Mouse (Mus musculus) forelimb bud, embryonic 11.5 days (tissue): Measurements from ENCODE around the gene Spg20.

Experiments
- DNase-seq: peaks from one replicate; pipeline ENCODE4 v3.0.0-alpha.2; 2012; ENCODE audit warnings: low read depth, low spot score

Spg20 gene

GRCm38 (mm10) chr3:55147156-55147555, 35.2 kb downstream of the Spg20 start:
- no peak for DNase-seq

GRCm38 (mm10) chr3:55148091-55148490, 36.2 kb downstream of the Spg20 start:
- peak; percentile 27 for DNase-seq

- DNase-seq = peak; percentile 67
Observed at GRCm38 (mm10) chr3:55151656-55152433, 39.9 kb downstream of the Spg20 start.

- peak; percentile 61 for DNase-seq
Observed at GRCm38 (mm10) chr3:55152673-55153334, 40.9 kb downstream of the Spg20 start.

GRCm38 (mm10) chr3:55154163-55154562, 42.3 kb downstream of the Spg20 start:
- DNase-seq = no peak

- no peak for DNase-seq
Observed at GRCm38 (mm10) chr3:55157413-55157812, 45.5 kb downstream of the Spg20 start.

- DNase-seq = no peak
Observed at GRCm38 (mm10) chr3:55161144-55161543, 49.2 kb downstream of the Spg20 start.

GRCm38 (mm10) chr3:55163510-55163909, 51.6 kb downstream of the Spg20 start:
- no peak for DNase-seq

- DNase-seq = no peak
Observed at GRCm38 (mm10) chr3:55172478-55172877, 60.6 kb downstream of the Spg20 start.

GRCm38 (mm10) chr3:55177271-55177670, 65.4 kb downstream of the Spg20 start:
- DNase-seq = no peak

GRCm38 (mm10) chr3:55181766-55182165, 69.9 kb downstream of the Spg20 start, which contains the start of gene Sohlh2:
TSS of gene Sohlh2 (plus strand) at chr3:55182028.
- DNase-seq = no peak
